Mouse (Mus musculus) heart, embryonic 13.5 days (tissue): ENCODE results near the gene Ccl2. TPM values are rescaled to one million over a fixed set of nuclear protein-coding genes. Genes with fewer than 3 reads are reported as not detected.

Experiments used
- ATAC-seq: fragments of 200-750 bp; cut with Nextera tagmentation; 2 replicates; pipeline ENCODE4 v1.8.0; 2017; ENCODE audit warnings: moderate TSS enrichment; ENCODE audit not compliant: insufficient number of reproducible peaks, low FRiP score, low TSS enrichment; ENCODE audit errors: extremely low read depth
- H3K27ac ChIP-seq: fragments of 300-500 bp; sonication (generic); replicated peaks from 2 replicates; pipeline ENCODE4 v1.5.1; 2015; ENCODE audit warnings: moderate library complexity, mild to moderate bottlenecking, inconsistent platforms
- H3K27me3 ChIP-seq: fragments of 300-500 bp; sonication (generic); replicated peaks from 2 replicates; pipeline ENCODE4 v1.6.1; 2015; ENCODE audit warnings: mild to moderate bottlenecking, inconsistent platforms
- H3K36me3 ChIP-seq: fragments of 300-500 bp; sonication (generic); 2 replicates; pipeline ENCODE4 v1.6.1; 2015; ENCODE audit warnings: mild to moderate bottlenecking, inconsistent platforms
- H3K4me1 ChIP-seq: fragments of 300-500 bp; sonication (generic); 2 replicates; pipeline ENCODE4 v1.6.1; 2015; ENCODE audit warnings: inconsistent platforms
- H3K4me2 ChIP-seq: fragments of 300-500 bp; sonication (generic); 2 replicates; pipeline ENCODE4 v1.6.1; 2015; ENCODE audit warnings: inconsistent platforms, mild to moderate bottlenecking, moderate library complexity
- H3K4me3 ChIP-seq: fragments of 300-500 bp; sonication (generic); 2 replicates; pipeline ENCODE4 v1.5.1; 2015; ENCODE audit warnings: moderate library complexity, mild to moderate bottlenecking, inconsistent platforms
- H3K9ac ChIP-seq: fragments of 300-500 bp; sonication (generic); 2 replicates; pipeline ENCODE4 v1.6.1; 2015; ENCODE audit warnings: inconsistent platforms, mild to moderate bottlenecking, moderate library complexity
- H3K9me3 ChIP-seq: fragments of 300-500 bp; sonication (generic); 2 replicates; pipeline ENCODE4 v1.6.1; 2016; ENCODE audit warnings: inconsistent platforms
- WGBS: fragments of 180-500 bp; shearing (Covaris S2); methylation state at CpG from one replicate; pipeline ENCODE4 v1.1.7; 2015; ENCODE audit warnings: mixed read lengths; 5-methylcytosine and 5-hydroxymethylcytosine counted together
- polyA plus RNA-seq: library from polyadenylated mRNA; unstranded; fragments of >200 nt; fragmentation: Nextera tagmentation; extraction: Ambion mirVana; gene quantifications from 2 replicates; pipeline ENCODE4 v1.2.1, GENCODE M21; 2015

Ccl2 gene
- polyA plus RNA-seq, 1 experiment from 2014 or later, result 10.9 TPM

DNA sequence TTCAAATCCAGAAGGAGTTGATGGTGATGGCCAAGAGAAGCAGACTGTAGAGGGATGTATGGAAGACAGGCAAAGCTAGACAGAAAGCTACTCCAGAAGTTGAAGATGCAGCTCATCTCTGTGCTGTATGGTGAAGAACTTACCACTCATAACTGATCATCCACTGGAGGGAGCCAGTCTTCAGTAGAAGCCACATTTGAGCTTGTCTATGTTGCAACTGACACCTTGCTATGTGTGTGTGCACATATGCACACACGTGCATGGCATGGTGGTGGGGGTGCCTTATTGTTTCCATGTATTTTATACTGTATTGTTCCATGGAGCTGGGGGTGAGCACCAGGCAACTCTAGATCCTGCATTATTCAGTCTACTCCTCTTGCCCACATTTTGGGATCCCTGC, 37.0 kb downstream of the Ccl2 start:
- H3K9ac ChIP-seq, result no peak overlapping the region
- no peak overlapping the region for H3K27ac ChIP-seq
- no peak overlapping the region for H3K4me2 ChIP-seq
- peaks cover 6% of the 10 kb centered on the region; the same call in 1 of the 2 replicates for H3K9me3 ChIP-seq
- no peaks in the 10 kb centered on the region for H3K4me1 ChIP-seq
- H3K27me3 ChIP-seq, result no peaks in the 10 kb centered on the region
- WGBS, result 66% methylated on average over 1 of the region's 1 CpGs
- ATAC-seq, result no peak
- no peaks in the 10 kb centered on the region for H3K36me3 ChIP-seq
- no peak overlapping the region for H3K4me3 ChIP-seq

DNA sequence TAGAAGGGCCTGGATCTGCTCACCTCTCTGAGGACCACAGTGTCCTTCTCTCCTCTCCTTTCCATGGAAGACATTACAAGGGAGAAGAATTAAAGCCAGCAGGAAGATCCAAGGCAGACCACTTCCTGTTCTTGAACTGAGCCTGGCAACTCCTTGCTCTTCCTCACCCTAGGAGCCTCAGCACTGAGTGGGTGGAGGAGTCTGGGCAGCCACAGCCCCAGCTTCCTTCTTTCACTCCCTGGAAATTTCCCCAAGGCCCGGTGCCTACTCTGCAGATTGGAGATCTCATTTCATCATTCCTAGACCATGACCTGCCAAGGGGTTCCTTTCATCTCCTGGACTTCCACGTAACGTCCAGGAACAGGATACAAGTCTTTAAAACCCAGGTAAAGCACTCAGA, 37.6 kb downstream of the Ccl2 start:
- Histone ChIP-seq H3K27ac (no peak overlapping the region), H3K9ac (no peak overlapping the region), H3K27me3 (no peaks in the 10 kb centered on the region), H3K9me3 (peaks cover 6% of the 10 kb centered on the region; the same call in 1 of the 2 replicates), H3K36me3 (no peaks in the 10 kb centered on the region), H3K4me1 (no peaks in the 10 kb centered on the region), H3K4me2 (no peak overlapping the region), H3K4me3 (no peak overlapping the region)
- ATAC-seq, result no peak
- WGBS, result 64% methylated on average over 3 of the region's 3 CpGs

GRCm38 (mm10) chr11:82073686-82074085, 38.3 kb downstream of the Ccl2 start:
- Histone ChIP-seq H3K27ac (no peak overlapping the region), H3K36me3 (no peaks in the 10 kb centered on the region), H3K4me1 (no peaks in the 10 kb centered on the region), H3K4me3 (no peak overlapping the region), H3K9me3 (peaks cover 6% of the 10 kb centered on the region; the same call in 1 of the 2 replicates), H3K27me3 (no peaks in the 10 kb centered on the region), H3K9ac (no peak overlapping the region), H3K4me2 (no peak overlapping the region)
- 73% methylated on average over 3 of the region's 3 CpGs for WGBS
- ATAC-seq, result no peak

DNA sequence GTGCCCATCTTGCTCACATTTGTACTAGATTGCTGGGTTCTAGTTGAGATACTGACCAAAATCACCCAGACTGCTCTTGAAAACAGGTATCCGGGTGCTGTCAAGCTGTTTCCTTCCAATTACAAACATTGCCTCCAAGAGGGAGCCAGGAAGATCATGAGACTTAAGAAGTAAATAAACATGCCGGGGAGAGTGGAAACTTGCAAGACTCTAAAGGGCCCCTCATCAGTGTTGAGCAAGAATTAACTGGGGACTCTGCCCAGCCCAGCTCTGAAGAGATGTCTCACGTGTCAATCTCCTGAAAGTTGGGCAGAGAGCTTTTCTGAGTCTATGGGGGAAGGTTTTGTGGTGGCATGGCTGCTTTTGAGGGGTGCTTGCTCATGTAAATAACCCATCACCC, 41.7 kb downstream of the Ccl2 start:
- Histone ChIP-seq H3K4me2 (no peak overlapping the region), H3K36me3 (no peaks in the 10 kb centered on the region), H3K9ac (no peak overlapping the region), H3K4me1 (no peaks in the 10 kb centered on the region), H3K9me3 (peaks cover 6% of the 10 kb centered on the region; the same call in 1 of the 2 replicates), H3K27ac (no peak overlapping the region), H3K4me3 (no peak overlapping the region), H3K27me3 (no peaks in the 10 kb centered on the region)
- ATAC-seq, result no peak
- WGBS, result 61% methylated on average over 3 of the region's 3 CpGs

GRCm38 (mm10) chr11:82078136-82078730, 42.9 kb downstream of the Ccl2 start:
- Histone ChIP-seq H3K4me3 (no peak overlapping the region), H3K9me3 (peaks cover 6% of the 10 kb centered on the region; the same call in 1 of the 2 replicates), H3K36me3 (no peaks in the 10 kb centered on the region), H3K4me1 (no peaks in the 10 kb centered on the region), H3K4me2 (no peak overlapping the region), H3K27ac (no peak overlapping the region), H3K27me3 (no peaks in the 10 kb centered on the region), H3K9ac (no peak overlapping the region)
- no peak for ATAC-seq

DNA sequence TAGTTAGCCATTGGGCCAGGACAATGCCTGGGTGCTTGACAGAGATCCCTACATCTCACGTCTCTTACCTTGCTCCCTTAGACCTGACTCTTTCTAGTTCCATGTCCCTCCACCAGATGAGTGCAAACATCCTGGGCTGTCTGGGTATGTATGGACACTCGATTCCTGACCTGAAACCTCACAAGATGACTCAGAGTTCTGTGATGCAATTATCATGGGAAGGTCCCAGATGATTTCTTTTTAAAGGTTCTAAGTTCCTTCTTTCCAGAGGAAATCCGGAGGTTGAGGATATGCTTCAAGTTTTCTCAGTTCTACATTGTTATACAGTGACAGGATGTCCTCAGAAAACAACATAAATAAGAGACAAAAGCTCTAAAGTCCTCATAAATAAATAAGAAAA, 45.5 kb downstream of the Ccl2 start:
- WGBS, result 56% methylated on average over 3 of the region's 3 CpGs
- H3K9ac ChIP-seq, result no peak overlapping the region
- ATAC-seq, result no peak

DNA sequence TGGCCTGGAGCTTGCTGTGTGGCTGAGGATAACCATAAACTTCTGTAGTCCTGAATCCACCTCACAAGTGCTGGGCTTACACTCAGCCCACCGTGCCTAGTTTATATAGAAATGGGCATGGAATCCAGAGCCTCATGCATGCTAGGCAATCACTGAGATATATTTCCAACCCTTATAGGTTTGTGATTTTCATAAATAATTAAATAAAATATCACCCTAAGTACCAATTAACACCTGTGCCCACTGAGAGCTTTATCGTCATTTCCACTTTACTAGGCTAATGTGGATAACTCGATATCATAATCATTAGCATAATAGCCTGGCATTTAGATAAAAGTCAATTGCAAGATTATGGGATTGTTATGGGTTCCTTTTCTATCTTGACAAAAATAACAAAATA, 49.0 kb downstream of the Ccl2 start:
- Histone ChIP-seq H3K9me3 (no peaks in the 10 kb centered on the region), H3K4me1 (no peaks in the 10 kb centered on the region), H3K9ac (no peak overlapping the region), H3K4me2 (no peak overlapping the region), H3K27me3 (no peaks in the 10 kb centered on the region), H3K27ac (no peak overlapping the region), H3K36me3 (no peaks in the 10 kb centered on the region), H3K4me3 (no peak overlapping the region)
- ATAC-seq, result no peak
- WGBS, result 83% methylated on average over 3 of the region's 3 CpGs

More for the DNA sequence above, 45.5 kb downstream of the Ccl2 start:
- no peak overlapping the region for H3K4me2 ChIP-seq
- H3K27ac ChIP-seq, result no peak overlapping the region
- H3K9me3 ChIP-seq, result no peaks in the 10 kb centered on the region
- no peak overlapping the region for H3K4me3 ChIP-seq
- no peaks in the 10 kb centered on the region for H3K4me1 ChIP-seq
- no peaks in the 10 kb centered on the region for H3K36me3 ChIP-seq
- H3K27me3 ChIP-seq, result no peaks in the 10 kb centered on the region

Other genes starting within 250 kb of the Ccl2 start
- not detected in 2 replicates for gene 5530401A14Rik, start 174.9 kb upstream of the Ccl2 start, polyA plus RNA-seq
- 0.04 and 0.07 TPM in 2 replicates for gene Asic2, start 67.1 kb upstream of the Ccl2 start, polyA plus RNA-seq
- not detected in 2 replicates for gene Gm17268, start 3.0 kb downstream of the Ccl2 start, polyA plus RNA-seq
- gene Ccl7, start 10.1 kb downstream of the Ccl2 start, polyA plus RNA-seq, result 4.6 and 4.8 TPM in 2 replicates
- gene Ccl11, start 22.3 kb downstream of the Ccl2 start, polyA plus RNA-seq, result 1.1 and 1.6 TPM in 2 replicates
- gene Ccl12, start 66.3 kb downstream of the Ccl2 start, polyA plus RNA-seq, result 1.9 and 2.0 TPM in 2 replicates
- not detected in 2 replicates for gene Ccl8, start 79.6 kb downstream of the Ccl2 start, polyA plus RNA-seq